In the genomic region with DNA sequence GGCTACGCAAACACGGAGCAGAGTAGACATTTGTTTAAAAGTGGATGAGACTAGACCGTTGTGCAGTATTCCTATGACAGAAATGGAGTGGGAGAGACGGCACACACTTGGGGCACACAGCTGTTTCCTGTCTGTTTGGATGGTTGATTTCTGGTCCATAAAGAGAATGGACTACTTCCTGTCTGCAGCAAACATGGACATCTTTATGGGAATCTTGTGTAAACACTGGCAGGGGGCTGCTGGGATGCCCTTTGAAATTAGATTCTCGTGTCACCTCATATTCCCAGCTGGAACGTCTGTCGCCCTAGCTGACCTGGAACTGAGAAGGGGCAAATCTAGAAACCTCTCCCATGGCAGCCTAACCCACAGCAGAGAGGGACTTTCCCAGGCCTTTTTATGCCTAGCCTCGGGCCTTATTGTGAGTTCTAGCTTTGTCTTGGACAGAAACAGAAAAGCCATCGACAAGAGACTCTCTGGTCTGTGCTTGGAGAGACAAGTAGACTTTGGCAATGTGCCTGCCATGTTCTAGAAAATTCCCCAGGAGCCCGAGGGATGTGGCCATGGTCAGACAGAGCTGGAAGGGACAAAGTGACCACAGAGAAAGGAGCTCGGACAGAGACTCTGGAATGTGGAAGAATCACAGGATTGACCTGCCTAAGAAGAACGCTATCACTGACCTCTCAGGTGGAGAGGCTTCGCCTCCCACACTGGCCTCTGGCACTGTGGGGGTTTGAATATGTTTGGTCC, we compare ENCODE assay signal across 13 mouse cellular contexts.
A peak's percentile ranks its signal among the peaks of the same experiment; 100 is the strongest.
DNase-seq lines count a peak whose midpoint lies in the region; ATAC-seq lines count a peak whose summit lies in the region.
"Had no signal": no experiment of that assay in that cellular context is flagged by ENCODE, and none has a peak within 500 bp of the region (broad histone marks: within the 10 kb centered on the region; RNA-seq: fewer than 3 reads in every experiment).

No protein-coding gene starts in this region.

- H3K4me3 ChIP-seq in kidney, embryonic 16.5 days (ENCODE audit: low read length): no peak overlapping the region
- H3K4me3 ChIP-seq in lung, embryonic 15.5 days: no peak overlapping the region
- H3K4me3 ChIP-seq in forebrain, embryonic 11.5 days (ENCODE audit: low read depth, low read length): no peak overlapping the region
- H3K4me3 ChIP-seq: embryonic facial prominence, embryonic 15.5 days; liver, embryonic 13.5 days; midbrain, embryonic 13.5 days had no signal

- no peak overlapping the region for H3K9ac ChIP-seq in kidney, embryonic 16.5 days (replicated peaks; ENCODE audit: low read length)
- H3K9ac ChIP-seq in lung, embryonic 15.5 days: no peak overlapping the region
- no peak overlapping the region for H3K9ac ChIP-seq in forebrain, embryonic 11.5 days (ENCODE audit: low read length)
- H3K9ac ChIP-seq: embryonic facial prominence, embryonic 15.5 days; liver, embryonic 13.5 days; midbrain, embryonic 13.5 days had no signal

- no peak overlapping the region; the same call in 1 of the 2 replicates for H3K27ac ChIP-seq in kidney, embryonic 16.5 days (ENCODE audit: low read length)
- H3K27ac ChIP-seq in lung, embryonic 15.5 days: peak overlapping the region; percentile 91
- no peak overlapping the region for H3K27ac ChIP-seq in forebrain, embryonic 11.5 days (ENCODE audit: low read depth, low read length)
- H3K27ac ChIP-seq: embryonic facial prominence, embryonic 15.5 days; liver, embryonic 13.5 days; midbrain, embryonic 13.5 days had no signal

- ATAC-seq in kidney, embryonic 16.5 days (ENCODE audit: low FRiP score, low TSS enrichment): peak; percentile 58; the same call in 1 of the 2 replicates
- ATAC-seq in lung, embryonic 15.5 days (ENCODE audit: borderline replicate concordance, extremely low read depth, low FRiP score, low TSS enrichment): peak; percentile 71
- no peak for ATAC-seq in forebrain, embryonic 11.5 days (replicated peaks; ENCODE audit: low FRiP score)
- ATAC-seq: midbrain, embryonic 13.5 days had no signal

- H3K4me1 ChIP-seq in kidney, embryonic 16.5 days (ENCODE audit: insufficient read depth, low read length): peaks cover 15% of the 10 kb centered on the region; the same call in 1 of the 2 replicates
- peaks cover 52% of the 10 kb centered on the region for H3K4me1 ChIP-seq in lung, embryonic 15.5 days
- peaks cover 6% of the 10 kb centered on the region; the same call in 1 of the 2 replicates for H3K4me1 ChIP-seq in forebrain, embryonic 11.5 days (replicated peaks; ENCODE audit: control insufficient read depth, insufficient read depth, low read length)
- H3K4me1 ChIP-seq: liver, embryonic 13.5 days had no signal

- H3K9me3 ChIP-seq in kidney, embryonic 16.5 days (ENCODE audit: low read length): no peaks in the 10 kb centered on the region
- no peaks in the 10 kb centered on the region for H3K9me3 ChIP-seq in lung, embryonic 15.5 days
- H3K9me3 ChIP-seq in forebrain, embryonic 11.5 days (ENCODE audit: control insufficient read depth, low read length): no peaks in the 10 kb centered on the region
- H3K9me3 ChIP-seq: embryonic facial prominence, embryonic 15.5 days; liver, embryonic 13.5 days had no signal

- no peaks in the 10 kb centered on the region for H3K36me3 ChIP-seq in kidney, embryonic 16.5 days (ENCODE audit: insufficient read depth, low read length)
- H3K36me3 ChIP-seq in lung, embryonic 15.5 days: no peaks in the 10 kb centered on the region
- no peaks in the 10 kb centered on the region for H3K36me3 ChIP-seq in forebrain, embryonic 11.5 days (ENCODE audit: control insufficient read depth, insufficient read depth, low read length)
- H3K36me3 ChIP-seq: embryonic facial prominence, embryonic 15.5 days; liver, embryonic 13.5 days; midbrain, embryonic 13.5 days had no signal

- peak; percentile 44 for DNase-seq in embryo, embryonic 10.5 days (ENCODE audit: low spot score)
- peak; percentile 31 for DNase-seq in embryo, embryonic 11 days
- no peak for DNase-seq in spleen, postnatal 4 days (ENCODE audit: low spot score in 2 of 2)
- no peak for DNase-seq in right cerebral cortex, postnatal 4 days
- DNase-seq in cerebellum, adult 18-20 months: no peak
- no peak for DNase-seq in forebrain, embryonic 11.5 days (ENCODE audit: low spot score)
- DNase-seq: cerebellum, postnatal 10 days; liver, embryonic 13.5 days; thymus, adult 18-20 months had no signal

- H3K4me2 ChIP-seq in kidney, embryonic 16.5 days (replicated peaks; ENCODE audit: low read depth, low read length): no peak overlapping the region
- no peak overlapping the region for H3K4me2 ChIP-seq in lung, embryonic 15.5 days
- no peak overlapping the region for H3K4me2 ChIP-seq in forebrain, embryonic 11.5 days (ENCODE audit: low read depth, low read length, severe bottlenecking)
- H3K4me2 ChIP-seq: embryonic facial prominence, embryonic 15.5 days; liver, embryonic 13.5 days; midbrain, embryonic 13.5 days had no signal

- H3K27me3 ChIP-seq in kidney, embryonic 16.5 days (ENCODE audit: insufficient read depth, low read length): no peaks in the 10 kb centered on the region
- H3K27me3 ChIP-seq in lung, embryonic 15.5 days: no peaks in the 10 kb centered on the region
- no peaks in the 10 kb centered on the region for H3K27me3 ChIP-seq in forebrain, embryonic 11.5 days (ENCODE audit: control insufficient read depth, insufficient read depth, low read length)
- H3K27me3 ChIP-seq: embryonic facial prominence, embryonic 15.5 days; liver, embryonic 13.5 days; midbrain, embryonic 13.5 days had no signal

- 31% methylated on average over 13 of the region's 13 CpGs for WGBS in kidney, embryonic 16.5 days
- WGBS in lung, embryonic 15.5 days: 40% methylated on average over 13 of the region's 13 CpGs
- WGBS in forebrain, embryonic 11.5 days: 88% methylated on average over 13 of the region's 13 CpGs

Comparison
In these comparisons a context has a peak if more than half of its experiments do, and no peak if none do; other contexts are left out.
1. DNase-seq: peak in embryo, embryonic 10.5 days (single experiment) and embryo, embryonic 11 days (single experiment); none in spleen, postnatal 4 days (0 of 2), right cerebral cortex, postnatal 4 days (single experiment), cerebellum, adult 18-20 months (0 of 2) and forebrain, embryonic 11.5 days (single experiment).